7 mouse cellular contexts compared by ENCODE assay signal in the genomic region with DNA sequence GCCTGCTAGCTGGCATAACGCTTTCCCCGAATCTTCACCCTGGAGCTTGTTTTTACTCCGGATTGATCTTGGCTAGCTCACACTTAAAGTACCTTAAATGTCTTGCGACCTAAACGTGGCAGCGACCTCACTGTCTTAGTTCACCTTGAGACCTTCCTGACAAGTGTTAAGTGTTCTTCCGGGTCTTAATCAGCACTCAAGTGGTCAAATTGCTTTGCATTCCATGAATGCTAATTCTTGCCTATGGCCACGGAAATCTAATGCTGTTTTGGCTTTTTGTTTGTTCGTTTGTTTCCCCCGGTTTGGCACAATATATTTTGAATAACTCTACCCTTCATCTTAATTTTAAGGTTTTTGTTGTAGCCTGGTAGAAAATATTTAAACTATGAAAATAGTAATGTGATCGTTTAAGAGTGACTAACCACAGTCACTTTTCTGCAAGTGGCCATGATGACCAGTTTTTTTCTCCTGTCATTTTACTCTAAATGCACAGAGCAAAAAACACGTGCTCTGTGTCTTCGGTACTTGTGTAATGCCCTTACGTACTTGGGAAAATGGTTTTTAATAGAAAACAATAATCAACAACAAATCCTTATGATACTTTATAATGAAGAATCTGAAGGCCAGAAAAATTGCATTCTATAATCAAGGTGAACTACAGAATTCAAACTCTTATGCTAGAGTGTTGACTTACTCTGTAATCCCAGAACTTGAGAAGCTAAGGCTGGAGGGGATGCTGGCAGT. TPM values are rescaled to one million over a fixed set of nuclear protein-coding genes. Genes with fewer than 3 reads are reported as not detected.
DNase-seq lines count a peak whose midpoint lies in the region; ATAC-seq and TF ChIP-seq lines count a peak whose summit lies in the region.

No protein-coding gene starts in this region.

- no peaks in the 10 kb centered on the region for H3K27me3 ChIP-seq in neural tube, embryonic 11.5 days (ENCODE audit: control insufficient read depth, insufficient read depth, low read length)
- H3K27me3 ChIP-seq in limb, embryonic 12.5 days, result no peaks in the 10 kb centered on the region
- no peaks in the 10 kb centered on the region for H3K27me3 ChIP-seq in stomach, embryonic 15.5 days (replicated peaks)

- peaks cover 2% of the 10 kb centered on the region; the same call in 1 of the 2 replicates for H3K36me3 ChIP-seq in neural tube, embryonic 11.5 days (ENCODE audit: control insufficient read depth, insufficient read depth, low read length)
- H3K36me3 ChIP-seq in limb, embryonic 12.5 days, result peaks cover 7% of the 10 kb centered on the region
- H3K36me3 ChIP-seq in stomach, embryonic 15.5 days, result peaks cover 1% of the 10 kb centered on the region; the same call in 1 of the 2 replicates

- no peaks in the 10 kb centered on the region; the same call in 1 of the 2 replicates for H3K4me1 ChIP-seq in neural tube, embryonic 11.5 days (ENCODE audit: control insufficient read depth, insufficient read depth, low read length)
- H3K4me1 ChIP-seq in embryonic fibroblast, embryonic 13.5 days (ENCODE audit: control insufficient read depth, insufficient read depth, low read length), result peaks cover 5% of the 10 kb centered on the region; the same call in 1 of the 2 replicates
- peaks cover 6% of the 10 kb centered on the region; the same call in 1 of the 2 replicates for H3K4me1 ChIP-seq in limb, embryonic 12.5 days (replicated peaks)
- H3K4me1 ChIP-seq in stomach, embryonic 15.5 days, result 0 out of 2 replicates have a peak, but pooled peaks cover 2% of the 10 kb centered on the region

- no peak; the same call in 1 of the 2 replicates for TF ChIP-seq POLR2A in embryonic fibroblast, embryonic 13.5 days (IDR thresholded peaks at IDR 0.05; ENCODE audit: low read depth, low read length)

- no peak for DNase-seq in neural tube, embryonic 11.5 days (ENCODE audit: low spot score)
- DNase-seq in neural tube, embryonic 10.5 days (ENCODE audit: extremely low spot score, low spot score), result no peak
- DNase-seq in ovary, postnatal 36 days (ENCODE audit: low spot score), result no peak
- no peak for DNase-seq in right cerebral cortex, postnatal 14 days

- H3K9me3 ChIP-seq in neural tube, embryonic 11.5 days (ENCODE audit: control insufficient read depth, low read length), result no peaks in the 10 kb centered on the region
- H3K9me3 ChIP-seq in limb, embryonic 12.5 days, result no peaks in the 10 kb centered on the region
- no peaks in the 10 kb centered on the region for H3K9me3 ChIP-seq in stomach, embryonic 15.5 days

- peak overlapping the region; percentile 47 for H3K4me2 ChIP-seq in neural tube, embryonic 11.5 days (ENCODE audit: low read depth)
- H3K4me2 ChIP-seq in limb, embryonic 12.5 days, result peak overlapping the region; percentile 69
- peak overlapping the region; percentile 56 for H3K4me2 ChIP-seq in stomach, embryonic 15.5 days

- no peak overlapping the region; the same call in 1 of the 2 replicates for H3K9ac ChIP-seq in neural tube, embryonic 11.5 days (ENCODE audit: low read length)
- H3K9ac ChIP-seq in limb, embryonic 12.5 days (replicated peaks), result peak overlapping the region; percentile 51
- peak overlapping the region; percentile 9; the same call in 1 of the 2 replicates for H3K9ac ChIP-seq in stomach, embryonic 15.5 days

- no peak for ATAC-seq in neural tube, embryonic 11.5 days (ENCODE audit: insufficient read depth, low FRiP score, low TSS enrichment)
- no peak for ATAC-seq in limb, embryonic 12.5 days (ENCODE audit: insufficient number of reproducible peaks, insufficient read depth, low FRiP score, low TSS enrichment, low read depth)
- ATAC-seq in stomach, embryonic 15.5 days (ENCODE audit: insufficient read depth, low FRiP score, low read depth), result no peak

- TF ChIP-seq CTCF in embryonic fibroblast, embryonic 13.5 days (IDR thresholded peaks at IDR 0.05; ENCODE audit: borderline replicate concordance, insufficient read depth, low read length), result no peak

- 24% methylated on average over 14 of the region's 14 CpGs for WGBS in neural tube, embryonic 11.5 days
- 22% methylated on average over 14 of the region's 14 CpGs for WGBS in limb, embryonic 12.5 days
- 21% methylated on average over 14 of the region's 14 CpGs for WGBS in stomach, embryonic 15.5 days

- peak overlapping the region; percentile 11; the same call in 1 of the 2 replicates for H3K27ac ChIP-seq in neural tube, embryonic 11.5 days (ENCODE audit: low read depth, low read length)
- H3K27ac ChIP-seq in embryonic fibroblast, embryonic 13.5 days (ENCODE audit: insufficient read depth, low read length), result peak overlapping the region; percentile 96
- H3K27ac ChIP-seq in limb, embryonic 12.5 days, result peak overlapping the region; percentile 85
- peak overlapping the region; percentile 83 for H3K27ac ChIP-seq in stomach, embryonic 15.5 days

- H3K4me3 ChIP-seq in neural tube, embryonic 11.5 days (ENCODE audit: low read depth, low read length), result peak overlapping the region; percentile 63
- peak overlapping the region; percentile 68 for H3K4me3 ChIP-seq in embryonic fibroblast, embryonic 13.5 days (ENCODE audit: insufficient read depth, low read length)
- H3K4me3 ChIP-seq in limb, embryonic 12.5 days (replicated peaks), result peak overlapping the region; percentile 69
- peak overlapping the region; percentile 91 for H3K4me3 ChIP-seq in stomach, embryonic 15.5 days (replicated peaks)

RNA-seq across cellular contexts. Expression of a gene that starts 0.9 kb away (rescaled TPM):
- 67.0 and 69.7 TPM in 2 replicates for polyA plus RNA-seq in neural tube, embryonic 11.5 days (2014; fragmentation: Nextera tagmentation; extraction: Ambion mirVana)
- 60.8 and 66.2 TPM in 2 replicates for polyA plus RNA-seq in embryonic fibroblast, embryonic 13.5 days (2011; ENCODE audit: insufficient read length, low read depth, missing spikeins)
- polyA plus RNA-seq in limb, embryonic 12.5 days (2016; fragmentation: Nextera tagmentation; extraction: Ambion mirVana), result 35.2 and 42.8 TPM in 2 replicates
- polyA plus RNA-seq in stomach, embryonic 15.5 days (2015; fragmentation: Nextera tagmentation; extraction: Ambion mirVana), result 31.5 and 33.1 TPM in 2 replicates

RNA-seq across cellular contexts. Expression of a gene that starts 17.1 kb away (rescaled TPM):
- polyA plus RNA-seq in neural tube, embryonic 11.5 days (2014; fragmentation: Nextera tagmentation; extraction: Ambion mirVana), result 4.8 and 4.9 TPM in 2 replicates
- 21.0 and 25.1 TPM in 2 replicates for polyA plus RNA-seq in embryonic fibroblast, embryonic 13.5 days (2011; ENCODE audit: insufficient read length, low read depth, missing spikeins)
- polyA plus RNA-seq in limb, embryonic 12.5 days (2016; fragmentation: Nextera tagmentation; extraction: Ambion mirVana), result 6.6 and 7.7 TPM in 2 replicates
- polyA plus RNA-seq in stomach, embryonic 15.5 days (2015; fragmentation: Nextera tagmentation; extraction: Ambion mirVana), result 14.3 and 16.3 TPM in 2 replicates

RNA-seq across cellular contexts. Expression of a gene that starts 29.7 kb away (rescaled TPM):
- 163 and 172 TPM in 2 replicates for polyA plus RNA-seq in neural tube, embryonic 11.5 days (2014; fragmentation: Nextera tagmentation; extraction: Ambion mirVana)
- 158 and 206 TPM in 2 replicates for polyA plus RNA-seq in embryonic fibroblast, embryonic 13.5 days (2011; ENCODE audit: insufficient read length, low read depth, missing spikeins)
- polyA plus RNA-seq in limb, embryonic 12.5 days (2016; fragmentation: Nextera tagmentation; extraction: Ambion mirVana), result 195 and 197 TPM in 2 replicates
- 191 and 197 TPM in 2 replicates for polyA plus RNA-seq in stomach, embryonic 15.5 days (2015; fragmentation: Nextera tagmentation; extraction: Ambion mirVana)

Comparison
In these comparisons a context has a peak if more than half of its experiments do, and no peak if none do; other contexts are left out.
1. H3K27ac ChIP-seq: peak in every context shown above with its lines; median percentile 96 in embryonic fibroblast, embryonic 13.5 days; 85 in limb, embryonic 12.5 days; 83 in stomach, embryonic 15.5 days; 11 in neural tube, embryonic 11.5 days.